8 mouse cellular contexts compared by ENCODE assay signal in genomic region chr12:30596818-30597407, GRCm38 (mm10). TPM values are rescaled to one million over a fixed set of nuclear protein-coding genes. Genes with fewer than 3 reads are reported as not detected.
DNase-seq lines count a peak whose midpoint lies in the region; ATAC-seq and TF ChIP-seq lines count a peak whose summit lies in the region.

No protein-coding gene starts in this region.

- peak; percentile 25 for DNase-seq in urinary bladder, postnatal 25 days (ENCODE audit: low spot score)
- no peak for DNase-seq in urinary bladder, postnatal 10 days (ENCODE audit: low spot score)
- DNase-seq in c-Kit-positive CD71-positive TER-119-negative erythroid progenitor cells, embryonic 14.5 days (ENCODE audit: low read depth), result peak; percentile 47
- peak; percentile 76 for DNase-seq in forebrain, embryonic 14.5 days (ENCODE audit: low spot score)
- peak; percentile 35 for DNase-seq in kidney, adult 18-20 months
- peak; percentile 66 for DNase-seq in limb, embryonic 14.5 days (ENCODE audit: low spot score)
- DNase-seq in testis, postnatal 10 days (ENCODE audit: low spot score), result no peak

- H3K4me2 ChIP-seq in forebrain, embryonic 14.5 days (ENCODE audit: low read length), result no peak overlapping the region
- no peak overlapping the region for H3K4me2 ChIP-seq in limb, embryonic 14.5 days (replicated peaks; ENCODE audit: low read depth, low read length, severe bottlenecking)
- H3K4me2 ChIP-seq in neural tube, embryonic 13.5 days, result no peak overlapping the region

- no peak overlapping the region for H3K27ac ChIP-seq in forebrain, embryonic 14.5 days (ENCODE audit: low read depth, low read length)
- no peak overlapping the region for H3K27ac ChIP-seq in limb, embryonic 14.5 days (replicated peaks; ENCODE audit: low read depth, low read length)
- no peak overlapping the region for H3K27ac ChIP-seq in neural tube, embryonic 13.5 days (replicated peaks)

- no peaks in the 10 kb centered on the region for H3K27me3 ChIP-seq in forebrain, embryonic 14.5 days (replicated peaks; ENCODE audit: control insufficient read depth, insufficient read depth, low read length)
- H3K27me3 ChIP-seq in limb, embryonic 14.5 days (ENCODE audit: control insufficient read depth, insufficient read depth, low read length), result no peaks in the 10 kb centered on the region
- H3K27me3 ChIP-seq in neural tube, embryonic 13.5 days, result no peaks in the 10 kb centered on the region

- 0 out of 2 replicates have a peak, but pooled peaks cover 4% of the 10 kb centered on the region for H3K36me3 ChIP-seq in forebrain, embryonic 14.5 days (ENCODE audit: control insufficient read depth, insufficient read depth, low read length)
- peaks cover 5% of the 10 kb centered on the region; the same call in 1 of the 2 replicates for H3K36me3 ChIP-seq in limb, embryonic 14.5 days (ENCODE audit: control insufficient read depth, insufficient read depth, low read length)
- peaks cover 5% of the 10 kb centered on the region; the same call in 1 of the 2 replicates for H3K36me3 ChIP-seq in neural tube, embryonic 13.5 days

- ATAC-seq in forebrain, embryonic 14.5 days, result peak; percentile 58; the same call in 1 of the 2 replicates
- no peak for ATAC-seq in limb, embryonic 14.5 days (ENCODE audit: low FRiP score, low read depth)
- peak; percentile 75 for ATAC-seq in neural tube, embryonic 13.5 days (ENCODE audit: low read depth)

- 38% methylated on average over 8 of the region's 8 CpGs for WGBS in forebrain, embryonic 14.5 days
- WGBS in limb, embryonic 14.5 days, result 39% methylated on average over 8 of the region's 8 CpGs
- WGBS in neural tube, embryonic 13.5 days, result 40% methylated on average over 8 of the region's 8 CpGs

- no peak overlapping the region for H3K4me3 ChIP-seq in forebrain, embryonic 14.5 days (ENCODE audit: low read depth, low read length)
- H3K4me3 ChIP-seq in limb, embryonic 14.5 days (replicated peaks; ENCODE audit: low read length), result no peak overlapping the region
- no peak overlapping the region for H3K4me3 ChIP-seq in neural tube, embryonic 13.5 days

- TF ChIP-seq POLR2A in limb, embryonic 14.5 days (IDR thresholded peaks at IDR 0.05; ENCODE audit: borderline replicate concordance, extremely low read depth, insufficient read depth, insufficient read length), result no peak

- H3K4me1 ChIP-seq in forebrain, embryonic 14.5 days (ENCODE audit: control insufficient read depth, insufficient read depth, low read length), result no peaks in the 10 kb centered on the region
- 0 out of 2 replicates have a peak, but pooled peaks cover under 1% of the 10 kb centered on the region for H3K4me1 ChIP-seq in limb, embryonic 14.5 days (ENCODE audit: control insufficient read depth, insufficient read depth, low read length)
- H3K4me1 ChIP-seq in neural tube, embryonic 13.5 days (replicated peaks), result no peaks in the 10 kb centered on the region

- H3K9me3 ChIP-seq in forebrain, embryonic 14.5 days (replicated peaks; ENCODE audit: control insufficient read depth, low read length), result no peaks in the 10 kb centered on the region
- no peaks in the 10 kb centered on the region for H3K9me3 ChIP-seq in limb, embryonic 14.5 days (ENCODE audit: control insufficient read depth, low read length)
- H3K9me3 ChIP-seq in neural tube, embryonic 13.5 days, result no peaks in the 10 kb centered on the region

- H3K9ac ChIP-seq in forebrain, embryonic 14.5 days (ENCODE audit: low read length), result no peak overlapping the region
- H3K9ac ChIP-seq in limb, embryonic 14.5 days (ENCODE audit: low read depth, low read length, severe bottlenecking), result no peak overlapping the region
- H3K9ac ChIP-seq in neural tube, embryonic 13.5 days, result no peak overlapping the region

RNA-seq across cellular contexts. Expression of gene Tmem18, which starts 12.7 kb away (rescaled TPM):
- polyA plus RNA-seq in forebrain, embryonic 14.5 days (2014; fragmentation: Nextera tagmentation; extraction: Ambion mirVana), result 23.8 and 26.2 TPM in 2 replicates
- polyA plus RNA-seq in limb, embryonic 14.5 days (2012; rRNA removed), result 23.7 and 24.4 TPM in 2 replicates
- 26.1 and 26.6 TPM in 2 replicates for polyA plus RNA-seq in limb, embryonic 14.5 days (2014; fragmentation: Nextera tagmentation; extraction: Ambion mirVana)
- polyA plus RNA-seq in neural tube, embryonic 13.5 days (2015; fragmentation: Nextera tagmentation; extraction: Ambion mirVana), result 24.4 and 30.6 TPM in 2 replicates

Comparison
In these comparisons a context has a peak if more than half of its experiments do, and no peak if none do; other contexts are left out.
1. DNase-seq: peak in urinary bladder, postnatal 25 days (single experiment), c-Kit-positive CD71-positive TER-119-negative erythroid progenitor cells, embryonic 14.5 days (single experiment), forebrain, embryonic 14.5 days (single experiment), kidney, adult 18-20 months (single experiment) and limb, embryonic 14.5 days (single experiment); none in urinary bladder, postnatal 10 days (single experiment) and testis, postnatal 10 days (single experiment).